Mouse (Mus musculus): ENCODE results near the gene Cdk5r2.
"Not testable (repeated sequence)": the region's sequence is repeated elsewhere in the genome, so short reads cannot be mapped to it uniquely, and the experiment has no call there.

DNA sequence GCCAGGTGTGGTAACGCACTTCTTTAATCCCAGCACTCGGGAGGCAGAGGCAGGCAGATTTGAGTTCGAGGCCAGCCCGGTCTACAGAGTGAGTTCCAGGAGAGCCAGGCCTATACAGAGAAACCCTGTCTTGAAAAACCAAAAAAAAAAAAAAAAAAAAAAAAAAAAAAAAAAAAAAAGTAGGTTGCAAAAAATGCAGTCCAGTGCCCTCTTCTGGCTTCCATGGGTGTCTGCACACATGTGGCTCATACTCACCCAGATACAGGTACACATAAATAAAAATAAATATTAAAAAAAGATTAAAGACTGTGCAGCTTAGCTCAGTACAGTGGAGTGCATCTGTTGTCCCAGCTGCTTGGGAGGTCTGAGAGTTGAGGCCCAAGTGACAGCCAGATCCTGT is 31.1 kb upstream of the Cdk5r2 start:
- TF ChIP-seq CTCF (IDR thresholded peaks at IDR 0.05; ENCODE audit: insufficient read depth, low read length); POLR2A (IDR thresholded peaks at IDR 0.05; ENCODE audit: borderline replicate concordance, extremely low read depth, low read depth, low read length): not testable (repeated sequence)
